Mouse (Mus musculus) telencephalon, adult 2 months (tissue): ENCODE measurements around the gene Zfp971.
"Not testable (repeated sequence)": the region's sequence is repeated elsewhere in the genome, so short reads cannot be mapped to it uniquely, and the experiment has no call there.

Experiments
- DNase-seq: peaks from one replicate; pipeline ENCODE4 v3.0.0-alpha.2; 2011; ENCODE audit warnings: low read depth, low spot score

Zfp971 gene

DNA sequence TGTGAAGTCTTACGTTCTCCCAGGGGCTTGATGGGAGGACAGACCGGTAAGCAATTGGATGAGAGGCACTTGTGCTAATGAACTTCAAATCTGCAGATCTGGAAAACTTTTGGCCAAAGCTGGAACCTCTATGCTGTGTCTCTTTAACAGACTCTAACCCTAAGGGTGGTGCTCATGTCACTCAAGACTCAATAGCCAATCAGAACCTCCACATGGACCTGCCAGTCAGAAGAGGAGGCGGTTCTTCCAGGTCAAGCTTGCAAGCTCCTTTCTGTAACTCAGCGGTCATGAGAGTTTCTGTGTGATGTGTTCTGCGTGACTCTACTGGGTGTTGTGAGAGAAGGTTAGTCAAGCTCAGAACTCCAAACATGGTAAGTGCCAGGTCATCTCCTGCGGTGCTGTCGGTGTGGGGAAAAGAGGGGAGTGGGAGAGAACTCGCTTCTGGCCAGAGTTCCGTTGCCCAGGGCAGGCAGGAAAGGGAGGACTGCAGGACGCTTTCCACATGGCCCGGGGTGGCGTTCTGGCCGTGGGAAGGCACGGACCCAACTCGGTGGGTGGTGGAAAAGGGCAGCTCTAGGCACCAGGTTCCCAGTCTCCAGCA is at the start of gene Zfp971:
TSS of gene Zfp971 (plus strand) at position 274 of the 601 bp plus-strand sequence.
- not testable (repeated sequence) for DNase-seq

DNA sequence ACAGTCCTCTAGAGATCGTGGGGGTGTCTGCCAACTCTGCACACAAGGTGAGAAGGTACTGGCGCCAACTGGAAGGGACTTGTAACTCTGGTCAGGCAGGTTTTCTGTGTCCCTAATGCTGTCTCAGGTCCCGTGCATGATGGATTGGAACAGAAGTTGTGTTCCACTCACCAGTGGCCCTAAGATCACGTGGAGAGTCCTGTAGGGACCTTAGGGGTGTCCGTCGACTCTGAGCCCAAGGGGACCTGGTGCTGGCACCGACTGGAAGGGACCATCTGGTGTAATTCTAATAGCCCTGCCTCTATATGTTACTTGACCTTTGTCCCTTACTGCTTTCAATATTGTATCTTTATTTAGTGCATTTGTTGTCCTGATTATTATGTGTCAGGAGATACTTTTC is 48.3 kb upstream of the Zfp971 start:
- DNase-seq: not testable (repeated sequence)

DNA sequence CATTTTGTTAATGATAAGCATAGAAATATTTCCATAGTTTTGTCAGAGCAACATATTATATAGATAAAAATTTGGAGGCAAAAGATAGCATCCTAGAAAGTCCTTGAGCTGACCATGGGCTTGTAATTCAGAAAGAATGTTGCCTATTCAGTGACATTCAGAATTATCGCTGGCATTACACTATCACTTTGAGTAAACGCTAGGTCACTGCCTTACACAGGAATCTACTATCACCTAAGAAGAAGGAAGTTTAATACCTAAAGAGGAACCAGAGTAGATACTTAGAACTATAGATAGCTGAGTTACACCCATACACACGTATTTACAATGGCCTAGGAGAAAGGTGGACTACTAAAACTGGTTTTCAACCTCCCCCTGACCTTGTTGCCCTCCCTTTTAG is 3.6 kb upstream of the Zfp971 start:
- DNase-seq: not testable (repeated sequence)

DNA sequence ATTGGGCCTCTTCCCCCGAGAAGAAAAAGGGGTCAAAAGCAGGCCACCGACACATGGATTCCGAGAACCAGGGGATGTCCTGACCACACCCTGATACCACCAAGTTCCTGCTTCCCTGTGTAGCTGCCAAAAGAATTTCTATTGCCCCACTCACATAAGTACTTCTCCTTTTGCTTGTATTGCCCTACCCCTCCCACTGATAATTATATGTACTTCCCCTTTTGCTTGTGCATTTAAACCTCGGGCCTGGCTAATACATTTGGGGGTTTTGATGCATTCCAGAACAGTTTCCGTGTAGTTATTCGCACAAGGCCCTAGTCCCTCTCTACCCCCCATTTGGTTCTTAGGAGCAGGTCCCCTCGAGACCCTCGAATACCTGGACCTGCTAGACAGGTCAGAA is 2.3 kb upstream of the Zfp971 start:
- DNase-seq: not testable (repeated sequence)

- not testable (repeated sequence) for DNase-seq
Observed at GRCm38 (mm10) chr2:178023861-178024260, 777 bp downstream of the Zfp971 start.

GRCm38 (mm10) chr2:178027601-178028000 is 4.5 kb downstream of the Zfp971 start:
- not testable (repeated sequence) for DNase-seq

DNA sequence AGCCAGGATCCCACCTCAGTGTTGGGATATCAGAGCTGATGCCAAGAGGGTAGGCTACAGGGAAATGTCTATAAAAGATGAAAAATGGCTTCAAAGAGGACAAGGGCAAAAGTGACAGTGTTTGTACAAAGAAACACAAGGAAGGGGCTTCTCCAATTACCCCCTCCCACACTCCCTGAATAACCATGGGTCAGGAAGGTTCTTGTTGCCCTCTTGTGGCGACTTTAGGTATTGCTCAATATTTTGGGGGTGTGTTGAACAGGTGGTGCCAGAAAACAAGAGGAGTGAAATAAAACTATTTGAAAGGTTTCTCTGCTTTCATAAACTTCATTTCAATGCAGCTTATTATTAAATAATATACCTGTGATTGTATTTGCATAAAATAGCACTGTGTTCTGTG is 35.1 kb downstream of the Zfp971 start:
- DNase-seq: peak; percentile 12

GRCm38 (mm10) chr2:178078166-178078717 is 55.2 kb downstream of the Zfp971 start, which contains the start of gene Zfp931:
Gene Zfp931 (minus strand): TSS chr2:178078476.
- not testable (repeated sequence) for DNase-seq
